Mouse (Mus musculus) brain, embryonic 14.5 days (tissue): ENCODE measurements at regions not wholly inside any gene's neighbourhood (a gene's known extent, or its start where the extent isn't known, plus 50 kb on each side); places are given as distances from the start of the nearest gene placed in this dataset.

Experiments
- CTCF ChIP-seq: fragments of 200-500 bp; IDR thresholded peaks from 2 replicates; pipeline ENCODE4 v1.5.1; 2012; ENCODE audit warnings: inconsistent platforms, mild to moderate bottlenecking, moderate library complexity, borderline replicate concordance; ENCODE audit not compliant: insufficient read depth, insufficient read length; ENCODE audit errors: extremely low read depth
- POLR2A ChIP-seq: fragments of 200-500 bp; IDR thresholded peaks from 2 replicates; pipeline ENCODE4 v1.6.1; 2012; ENCODE audit warnings: mild to moderate bottlenecking, inconsistent platforms, borderline replicate concordance; ENCODE audit not compliant: poor library complexity, insufficient read depth, insufficient read length, severe bottlenecking; ENCODE audit errors: extremely low read depth

- TF ChIP-seq CTCF, result no peak
- no peak for TF ChIP-seq POLR2A
Observed at GRCm38 (mm10) chr16:53903795-53904194, 1394.0 kb downstream of the Zpld1 start.
